Mouse (Mus musculus) adipocyte (in vitro differentiated cells): ENCODE results near the gene Zfp853.

Experiments
- DNase-seq: peaks from one replicate; pipeline ENCODE4 v3.0.0-alpha.2; 2016; ENCODE audit warnings: low spot score

Zfp853 gene

DNA sequence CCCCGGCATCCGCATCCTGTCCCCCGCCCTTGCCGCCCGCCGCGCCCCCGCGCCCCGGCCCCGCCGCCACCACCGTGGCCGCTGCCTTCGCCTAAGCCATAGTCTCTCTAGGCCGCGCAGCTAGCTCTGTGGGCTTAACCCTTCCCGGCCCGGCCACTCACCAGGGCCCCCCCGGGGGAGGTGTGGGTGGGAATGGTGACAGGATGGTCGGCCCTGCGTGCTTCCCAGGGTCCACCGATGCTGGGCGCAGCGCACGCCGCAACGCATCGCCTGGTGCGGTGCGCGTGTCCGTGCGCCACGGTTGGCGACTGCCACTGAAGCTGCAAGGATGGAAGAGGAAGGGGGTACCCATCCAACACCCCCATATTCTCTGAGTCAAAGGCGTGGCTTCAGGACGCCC is at the start of gene Zfp853:
Zfp853 (minus strand) TSS at position 220 of the 400 bp plus-strand sequence.
- DNase-seq, result no peak

- DNase-seq, result no peak
Measured at GRCm38 (mm10) chr5:143339603-143340002, 46.2 kb upstream of the Zfp853 start.

DNA sequence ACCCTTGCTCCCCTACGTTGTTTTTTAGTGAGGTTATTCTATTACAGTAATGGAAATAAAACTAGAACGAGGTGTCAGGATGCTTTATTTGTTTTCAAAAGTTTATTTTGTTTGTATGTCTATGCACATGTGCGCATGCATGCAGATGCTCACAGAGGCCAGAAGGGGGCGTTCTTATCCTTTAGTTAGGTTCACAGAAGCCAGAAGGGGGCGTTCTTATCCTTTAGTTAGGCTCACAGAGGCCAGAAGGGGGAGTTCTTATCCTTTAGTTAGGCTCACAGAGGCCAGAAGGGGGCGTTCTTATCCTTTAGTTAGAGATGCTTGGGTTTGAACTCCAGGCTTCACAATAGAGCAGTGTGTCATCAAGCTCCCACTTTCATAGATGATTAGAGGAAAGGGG is 43.1 kb upstream of the Zfp853 start:
- DNase-seq, result no peak

GRCm38 (mm10) chr5:143335089-143335460 is 41.7 kb upstream of the Zfp853 start:
- no peak for DNase-seq

DNA sequence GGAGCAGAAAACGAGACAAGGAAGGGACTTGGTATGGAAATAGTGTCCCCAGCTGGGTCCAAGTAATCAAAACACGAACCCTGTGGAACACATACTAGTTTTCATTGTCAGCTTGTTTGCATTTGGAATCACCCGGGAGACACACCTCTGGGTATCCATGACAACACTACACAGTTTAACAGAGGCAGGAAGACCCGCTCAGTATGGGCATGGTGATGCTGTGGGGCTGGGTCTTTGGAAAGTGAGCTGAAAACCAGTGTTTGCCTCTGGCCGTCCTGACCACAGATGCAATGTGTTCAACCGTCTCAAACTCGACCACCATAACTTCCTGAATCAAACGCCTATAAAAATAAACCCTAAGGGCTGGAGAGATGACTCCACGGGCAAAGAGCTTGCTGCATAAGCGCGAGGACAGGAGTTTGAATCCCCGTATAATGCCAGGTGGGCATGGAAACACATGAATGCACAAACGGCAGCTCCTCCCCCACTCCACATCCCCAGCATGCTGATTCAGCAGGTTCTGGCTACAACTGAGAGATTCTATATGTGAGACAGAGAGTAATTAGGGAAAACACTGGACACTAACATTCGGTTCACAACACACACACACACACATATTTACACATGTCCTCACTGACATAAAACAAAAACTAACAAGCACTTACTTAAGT is 41.1 kb upstream of the Zfp853 start:
- DNase-seq, result no peak

DNA sequence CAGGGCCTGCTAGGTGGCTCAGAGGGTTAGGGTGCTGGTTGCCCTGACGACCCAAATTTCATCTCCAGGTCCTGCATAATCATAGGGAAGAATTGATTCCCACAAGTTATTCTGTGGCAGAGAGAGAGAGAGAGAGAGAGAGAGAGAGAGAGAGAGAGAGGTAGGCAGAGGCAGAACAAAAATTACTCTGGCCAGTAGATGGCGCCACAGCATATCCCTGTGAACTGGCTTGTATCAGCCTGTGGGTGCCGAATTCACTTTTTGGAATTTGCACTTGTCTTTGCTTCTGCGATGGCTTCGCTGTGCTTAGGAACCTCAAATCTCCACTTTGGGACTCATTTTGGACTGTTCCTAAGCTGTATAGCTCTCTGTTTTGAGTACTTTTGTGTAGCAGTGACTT is 40.4 kb upstream of the Zfp853 start:
- peak; percentile 87 for DNase-seq

DNA sequence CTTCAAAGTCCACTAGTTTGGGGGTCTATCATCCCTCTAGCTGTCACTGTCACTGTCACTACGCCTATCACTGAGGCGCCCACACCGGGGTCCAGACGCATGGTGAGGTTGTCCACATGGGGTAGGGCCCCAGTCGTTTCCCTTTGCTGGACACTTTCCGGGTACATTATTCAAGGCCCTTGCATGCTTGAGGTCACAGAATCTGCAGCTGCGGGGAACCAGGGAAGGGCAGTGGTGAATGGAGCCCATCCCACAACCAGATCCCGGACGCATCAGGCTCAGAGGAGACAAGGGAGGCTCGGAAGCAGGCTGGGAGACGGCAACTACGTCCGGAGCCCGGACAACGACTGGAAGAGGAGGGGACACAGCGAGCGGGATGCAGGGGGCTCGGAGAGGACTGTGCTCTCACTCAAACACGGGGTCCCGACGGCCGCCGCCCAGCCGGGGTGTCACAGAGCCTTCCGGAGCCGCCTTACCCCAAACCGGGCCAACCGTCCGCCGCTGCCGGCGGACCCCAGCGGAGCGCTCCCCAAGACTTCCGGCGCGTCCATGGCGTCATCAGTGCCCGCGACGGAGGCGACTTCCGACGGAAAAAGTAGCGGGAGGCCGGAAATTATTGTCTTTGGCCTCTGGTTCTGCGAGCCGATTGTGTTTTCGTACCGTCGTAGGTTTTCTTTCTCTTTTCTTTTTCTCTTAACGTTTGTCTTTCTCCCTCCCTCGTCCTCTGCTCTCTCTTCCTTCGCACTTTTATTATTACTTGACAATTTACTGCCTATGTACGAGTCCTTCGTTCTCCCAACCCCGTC is 35.5 kb upstream of the Zfp853 start, which contains the start of gene Zdhhc4:
Zdhhc4 (minus strand) TSS at position 567 of the 806 bp plus-strand sequence.
- peak; percentile 88 for DNase-seq

- DNase-seq, result no peak
Measured at GRCm38 (mm10) chr5:143317288-143317610, 23.8 kb upstream of the Zfp853 start.

- peak; percentile 27 for DNase-seq
Measured at GRCm38 (mm10) chr5:143316605-143317287, 23.3 kb upstream of the Zfp853 start.

DNA sequence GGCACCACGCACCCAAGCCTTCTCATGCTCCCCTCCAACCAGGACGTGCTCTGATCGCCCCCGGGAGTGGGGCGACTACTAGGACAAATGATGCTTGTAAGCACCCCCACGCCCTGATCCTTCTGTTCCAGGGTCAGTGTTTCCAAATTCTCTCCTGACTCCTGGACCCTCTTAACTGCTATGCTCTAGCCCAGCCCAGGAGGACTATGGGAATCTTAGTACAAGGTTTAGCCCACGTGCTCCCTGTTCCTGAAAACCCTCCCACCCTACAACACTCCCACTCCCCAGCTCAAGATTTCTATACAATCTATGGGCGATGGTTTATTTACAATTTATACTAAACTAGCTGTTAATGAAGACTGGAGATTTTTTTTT is 22.1 kb upstream of the Zfp853 start:
- DNase-seq, result no peak

GRCm38 (mm10) chr5:143314730-143315513 is 21.5 kb upstream of the Zfp853 start, which contains the start of gene E130309D02Rik:
TSS of gene E130309D02Rik (minus strand) at chr5:143315360.
- DNase-seq, result peak; percentile 75

- no peak for DNase-seq
Measured at GRCm38 (mm10) chr5:143314183-143314729, 20.8 kb upstream of the Zfp853 start.

- peak; percentile 73 for DNase-seq
Measured at GRCm38 (mm10) chr5:143311886-143312285, 18.5 kb upstream of the Zfp853 start.

GRCm38 (mm10) chr5:143309916-143310315 is 16.5 kb upstream of the Zfp853 start:
- no peak for DNase-seq

DNA sequence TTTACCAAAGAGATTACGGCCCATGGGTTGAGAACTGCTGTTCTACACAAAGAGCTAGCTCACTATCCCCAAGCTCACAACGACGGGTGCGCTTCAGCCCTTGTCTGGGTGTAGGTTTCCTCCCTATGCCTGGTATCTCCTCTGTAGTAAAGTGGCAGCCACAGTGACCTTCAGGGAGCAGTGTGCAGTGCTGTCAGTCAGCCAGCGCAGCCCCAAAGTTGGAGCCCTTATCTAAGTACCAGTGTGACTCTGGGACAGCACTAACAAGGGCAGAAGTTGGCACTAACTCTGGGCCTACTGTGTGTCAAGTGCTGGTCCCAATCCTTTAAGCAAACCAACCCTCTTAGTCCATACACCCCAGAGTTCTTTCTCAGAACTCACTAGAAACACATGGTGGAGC is 15.4 kb upstream of the Zfp853 start:
- no peak for DNase-seq

DNA sequence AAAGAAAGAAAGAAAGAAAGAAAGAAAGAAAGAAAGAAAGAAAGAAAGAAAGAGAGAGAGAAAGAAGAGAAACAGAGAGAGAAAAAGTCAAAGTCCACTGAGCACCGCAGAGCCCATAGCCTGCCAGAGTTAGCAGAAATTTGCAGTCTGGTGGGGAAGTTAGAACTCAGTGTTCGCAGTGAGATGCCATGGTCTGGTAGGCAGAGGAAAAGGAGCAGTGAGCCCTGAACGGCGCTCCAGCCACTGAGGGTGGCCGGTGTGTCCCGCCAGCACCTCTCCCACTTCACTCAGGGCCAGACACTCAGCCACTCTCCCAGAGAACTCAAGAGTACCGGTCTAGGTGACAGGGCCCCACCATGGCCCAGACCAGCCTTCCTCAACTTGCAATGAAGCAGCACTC is 10.8 kb upstream of the Zfp853 start:
- DNase-seq, result no peak

- DNase-seq, result peak; percentile 24
Measured at GRCm38 (mm10) chr5:143301296-143301695, 7.9 kb upstream of the Zfp853 start.

- peak; percentile 29 for DNase-seq
Measured at GRCm38 (mm10) chr5:143299686-143300085, 6.3 kb upstream of the Zfp853 start.

GRCm38 (mm10) chr5:143298391-143298790 is 5.0 kb upstream of the Zfp853 start:
- no peak for DNase-seq

- no peak for DNase-seq
Measured at GRCm38 (mm10) chr5:143297986-143298385, 4.6 kb upstream of the Zfp853 start.

DNA sequence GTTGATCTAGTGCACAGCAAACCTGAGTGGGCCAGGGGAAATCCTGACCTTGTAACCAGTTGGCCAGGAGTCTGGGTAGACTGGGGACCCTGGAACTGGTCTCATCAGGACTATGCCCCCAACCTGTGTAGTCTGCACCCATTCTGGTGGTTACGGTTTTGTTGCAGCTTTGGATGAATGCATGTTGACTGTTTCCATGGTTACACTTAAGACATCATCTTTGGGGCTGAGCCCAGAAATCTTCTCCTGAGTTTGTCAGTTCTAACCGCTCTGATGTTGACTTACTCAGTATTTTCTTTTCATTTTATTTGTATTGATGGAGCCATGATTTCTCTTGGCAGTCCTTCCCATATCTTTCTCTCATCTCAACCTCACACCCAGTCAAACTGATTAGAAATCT is 1.9 kb upstream of the Zfp853 start:
- DNase-seq, result peak; percentile 24

GRCm38 (mm10) chr5:143294862-143295261 is 1.4 kb upstream of the Zfp853 start:
- DNase-seq, result no peak
